Mouse (Mus musculus) adrenal gland, postnatal 4 days (tissue): ENCODE data around the gene 4930432M17Rik. TPM values are rescaled to one million over a fixed set of nuclear protein-coding genes. Genes with fewer than 3 reads are reported as not detected.

ENCODE experiments used
- DNase-seq, 2 experiments: peaks; one replicate each; pipeline ENCODE4 v3.0.0; 2021 to 2022; ENCODE audit warnings: low spot score in 2 of 2, mixed read lengths in 2 of 2
- total RNA-seq, 2 experiments: library from RNA; stranded (reverse); gene quantifications; 2 replicates each; pipeline ENCODE4 v1.2.3; 2021

4930432M17Rik gene
- total RNA-seq, 2 experiments from 2014 or later = not detected

- DNase-seq = no peak
These were observed 1.7 kb downstream of the 4930432M17Rik start for GRCm38 (mm10) chr3:121672135-121672790.

GRCm38 (mm10) chr3:121678935-121679334 lies 8.4 kb downstream of the 4930432M17Rik start:
- no peak for DNase-seq

- no peak for DNase-seq
These were observed 8.9 kb downstream of the 4930432M17Rik start for GRCm38 (mm10) chr3:121679443-121679842.

GRCm38 (mm10) chr3:121680187-121680586 lies 9.6 kb downstream of the 4930432M17Rik start:
- no peak for DNase-seq

- no peak for DNase-seq
These were observed 12.2 kb downstream of the 4930432M17Rik start for GRCm38 (mm10) chr3:121682439-121683411.

GRCm38 (mm10) chr3:121684552-121684951 lies 14.0 kb downstream of the 4930432M17Rik start:
- DNase-seq = no peak

GRCm38 (mm10) chr3:121684963-121685362 lies 14.4 kb downstream of the 4930432M17Rik start:
- no peak for DNase-seq

GRCm38 (mm10) chr3:121685985-121686384 lies 15.4 kb downstream of the 4930432M17Rik start:
- DNase-seq = no peak

GRCm38 (mm10) chr3:121686408-121686911 lies 15.9 kb downstream of the 4930432M17Rik start:
- DNase-seq = no peak

GRCm38 (mm10) chr3:121687741-121688140 lies 17.2 kb downstream of the 4930432M17Rik start:
- DNase-seq = no peak

GRCm38 (mm10) chr3:121689029-121689428 lies 18.5 kb downstream of the 4930432M17Rik start:
- DNase-seq = no peak

- DNase-seq = no peak
These were observed 19.1 kb downstream of the 4930432M17Rik start for GRCm38 (mm10) chr3:121689697-121690096.

- DNase-seq = no peak
These were observed 22.6 kb downstream of the 4930432M17Rik start for GRCm38 (mm10) chr3:121693001-121693730.

- no peak for DNase-seq
These were observed 23.2 kb downstream of the 4930432M17Rik start for GRCm38 (mm10) chr3:121693746-121694145.

- no peak for DNase-seq
These were observed 26.6 kb downstream of the 4930432M17Rik start for GRCm38 (mm10) chr3:121697169-121697568.

GRCm38 (mm10) chr3:121699401-121699800 lies 28.8 kb downstream of the 4930432M17Rik start:
- no peak for DNase-seq

- no peak for DNase-seq
These were observed 29.3 kb downstream of the 4930432M17Rik start for GRCm38 (mm10) chr3:121699849-121700248.

GRCm38 (mm10) chr3:121700364-121700952 lies 29.9 kb downstream of the 4930432M17Rik start:
- no peak for DNase-seq

- DNase-seq = no peak
These were observed 32.8 kb downstream of the 4930432M17Rik start for GRCm38 (mm10) chr3:121703155-121703879.

- DNase-seq = no peak
These were observed 33.3 kb downstream of the 4930432M17Rik start for GRCm38 (mm10) chr3:121703880-121704243.
